Mouse (Mus musculus): ENCODE results near the gene Tgm5. TPM values are rescaled to one million over a fixed set of nuclear protein-coding genes. Genes with fewer than 3 reads are reported as not detected.
"Not testable (repeated sequence)": the region's sequence is repeated elsewhere in the genome, so short reads cannot be mapped to it uniquely, and the experiment has no call there.

Gene Tgm5
- 5.6 and 6.7 TPM in 2 replicates for polyA plus RNA-seq (2015; fragmentation: Nextera tagmentation; extraction: Ambion mirVana)

DNA sequence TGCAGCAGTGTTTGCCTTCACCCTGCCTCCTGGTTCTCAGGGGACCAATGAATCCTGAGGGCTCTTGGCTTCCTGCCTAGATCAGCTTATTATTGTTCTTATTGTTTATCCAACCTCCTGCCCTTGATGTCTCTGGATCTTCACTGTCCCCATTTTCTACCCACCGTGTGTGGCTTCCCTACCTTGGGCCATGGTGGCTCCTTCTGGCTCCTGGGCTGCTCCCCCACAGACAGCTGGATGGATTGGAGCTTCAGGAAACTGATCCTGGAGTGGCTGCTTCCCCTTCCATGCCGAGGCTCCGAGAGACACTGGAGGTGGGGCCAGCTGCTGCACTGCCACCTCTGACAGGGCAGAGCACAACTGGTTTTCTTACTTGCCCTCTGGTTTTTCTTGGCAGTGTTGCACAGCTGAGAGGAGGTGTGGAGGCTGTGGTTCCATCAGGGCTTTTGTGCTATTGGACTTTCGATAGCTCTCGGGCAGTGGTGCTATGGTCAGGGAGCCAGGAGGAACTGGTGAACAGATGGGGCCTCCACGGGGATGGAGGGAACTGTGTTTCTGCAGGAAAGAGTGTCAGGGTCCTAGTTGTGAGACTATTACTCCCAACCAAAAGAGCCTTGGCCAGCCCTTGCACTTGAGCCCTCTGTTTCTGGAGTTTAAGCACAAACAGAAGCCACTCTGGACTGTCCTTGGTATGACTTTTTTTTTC is at the start of gene Tgm5:
Gene Tgm5, minus strand, starts transcription at position 362 of the 706 bp plus-strand sequence.
- H3K27me3 ChIP-seq (ENCODE audit: insufficient read depth, low read length): no peaks in the 10 kb centered on the region
- H3K9ac ChIP-seq (replicated peaks; ENCODE audit: low read length): 0 out of 2 replicates have a peak within 1 kb of the TSS, but pooled peaks have one; percentile 26
- WGBS: 30% methylated on average over 6 of the region's 6 CpGs
- peak within 1 kb of the TSS; percentile 56 for H3K27ac ChIP-seq (ENCODE audit: low read length)
- H3K4me3 ChIP-seq (ENCODE audit: low read length): no peak within 1 kb of the TSS
- ATAC-seq (ENCODE audit: low FRiP score, low TSS enrichment): peak; percentile 54
- no peaks in the 10 kb centered on the region for H3K36me3 ChIP-seq (ENCODE audit: insufficient read depth, low read length)
- H3K4me1 ChIP-seq (ENCODE audit: insufficient read depth, low read length): peaks cover 11% of the 10 kb centered on the region; the same call in 1 of the 2 replicates
- peak within 1 kb of the TSS; percentile 21; the same call in 1 of the 2 replicates for H3K4me2 ChIP-seq (replicated peaks; ENCODE audit: low read depth, low read length)
- H3K9me3 ChIP-seq (ENCODE audit: low read length): no peaks in the 10 kb centered on the region

DNA sequence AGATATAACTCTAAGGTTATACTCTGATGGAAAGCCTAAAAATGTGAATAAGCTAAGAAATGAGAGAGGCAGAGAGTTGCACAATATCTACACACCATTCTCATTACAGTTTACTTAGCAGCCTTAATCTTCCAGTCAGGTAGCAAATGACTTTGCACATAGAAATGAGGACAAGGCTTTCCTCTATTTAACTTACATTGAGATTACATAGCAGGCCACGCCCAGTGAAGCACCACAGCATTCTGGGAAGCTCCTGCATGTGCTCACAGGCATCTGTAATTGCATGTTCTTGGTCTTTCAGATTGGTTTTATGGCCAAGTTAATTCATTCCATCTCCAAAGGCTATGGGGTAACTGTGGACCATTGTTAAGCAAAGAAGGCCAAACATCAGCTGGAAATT is 47.2 kb upstream of the Tgm5 start:
- H3K27me3 ChIP-seq (ENCODE audit: insufficient read depth, low read length): no peaks in the 10 kb centered on the region
- no peaks in the 10 kb centered on the region for H3K9me3 ChIP-seq (ENCODE audit: low read length)
- H3K4me3 ChIP-seq (ENCODE audit: low read length): no peak overlapping the region
- WGBS: 68% methylated on average over 1 of the region's 1 CpGs
- H3K9ac ChIP-seq (replicated peaks; ENCODE audit: low read length): no peak overlapping the region
- no peak overlapping the region for H3K27ac ChIP-seq (ENCODE audit: low read length)
- H3K36me3 ChIP-seq (ENCODE audit: insufficient read depth, low read length): peaks cover 4% of the 10 kb centered on the region; the same call in 1 of the 2 replicates
- no peak overlapping the region for H3K4me2 ChIP-seq (replicated peaks; ENCODE audit: low read depth, low read length)
- no peaks in the 10 kb centered on the region for H3K4me1 ChIP-seq (ENCODE audit: insufficient read depth, low read length)
- no peak for ATAC-seq (ENCODE audit: low FRiP score, low TSS enrichment)

DNA sequence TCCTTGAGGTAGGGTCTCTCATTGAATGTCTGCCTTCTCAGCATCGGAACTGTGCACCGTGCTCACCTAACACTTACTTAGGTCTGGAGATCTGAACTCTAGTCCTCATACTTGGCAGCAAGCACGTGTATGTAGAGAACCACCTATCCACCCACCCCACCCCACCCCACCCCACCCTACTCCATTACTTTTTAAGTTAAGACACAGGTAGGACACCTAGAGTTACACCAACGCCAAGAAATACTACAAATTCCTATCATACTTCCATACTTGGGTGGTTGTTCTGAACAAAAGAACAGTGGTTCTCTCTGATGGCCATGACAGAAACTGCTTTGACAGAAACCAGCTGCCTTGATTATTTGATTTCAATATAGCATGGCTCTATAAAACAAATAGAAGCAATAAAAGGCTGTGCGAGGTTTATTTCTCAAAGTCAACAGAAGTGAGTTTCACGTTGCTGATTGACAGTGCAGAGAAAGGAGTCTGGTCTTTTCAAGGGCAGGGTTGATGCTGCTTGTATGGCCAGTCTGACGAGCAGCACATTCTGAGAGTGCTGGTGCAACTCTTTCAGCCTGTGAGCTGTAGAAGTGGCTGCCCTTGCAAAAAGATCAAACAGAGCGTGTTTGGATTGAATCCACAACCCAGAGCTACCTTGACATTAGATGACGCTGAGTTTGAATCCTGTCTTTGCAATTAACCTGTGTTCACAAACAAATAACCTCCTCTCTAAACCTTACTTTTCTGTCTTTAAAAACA is 43.4 kb upstream of the Tgm5 start:
- H3K4me2 ChIP-seq (replicated peaks; ENCODE audit: low read depth, low read length): no peak overlapping the region
- no peaks in the 10 kb centered on the region for H3K9me3 ChIP-seq (ENCODE audit: low read length)
- no peak overlapping the region for H3K9ac ChIP-seq (replicated peaks; ENCODE audit: low read length)
- no peak overlapping the region for H3K4me3 ChIP-seq (ENCODE audit: low read length)
- 61% methylated on average over 9 of the region's 9 CpGs for WGBS
- H3K27ac ChIP-seq (ENCODE audit: low read length): no peak overlapping the region
- no peaks in the 10 kb centered on the region for H3K4me1 ChIP-seq (ENCODE audit: insufficient read depth, low read length)
- no peaks in the 10 kb centered on the region for H3K36me3 ChIP-seq (ENCODE audit: insufficient read depth, low read length)
- no peak for ATAC-seq (ENCODE audit: low FRiP score, low TSS enrichment)
- H3K27me3 ChIP-seq (ENCODE audit: insufficient read depth, low read length): no peaks in the 10 kb centered on the region

DNA sequence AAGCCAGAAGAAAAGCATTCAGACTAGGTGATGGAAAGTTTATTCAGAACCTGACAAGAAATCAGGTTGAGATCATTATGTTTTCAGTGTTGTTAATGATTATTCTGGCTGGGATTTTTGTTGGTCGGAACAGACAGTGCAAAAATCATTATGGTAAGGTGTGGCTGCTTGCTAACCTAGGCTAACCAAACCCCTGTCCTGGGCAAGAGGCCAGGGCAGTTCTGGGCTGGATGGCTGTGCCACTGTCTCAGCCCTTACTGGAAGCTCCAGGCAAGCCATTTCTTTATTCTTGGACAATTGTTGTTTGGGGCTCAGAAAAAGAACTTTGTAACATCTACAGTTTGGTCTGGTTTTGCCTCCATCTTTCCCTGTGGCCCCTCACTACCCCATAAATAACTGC is 41.9 kb upstream of the Tgm5 start:
- Histone ChIP-seq H3K9me3 (ENCODE audit: low read length) (no peaks in the 10 kb centered on the region), H3K4me3 (ENCODE audit: low read length) (no peak overlapping the region), H3K4me1 (ENCODE audit: insufficient read depth, low read length) (no peaks in the 10 kb centered on the region), H3K4me2 (replicated peaks; ENCODE audit: low read depth, low read length) (no peak overlapping the region), H3K9ac (replicated peaks; ENCODE audit: low read length) (no peak overlapping the region), H3K27me3 (ENCODE audit: insufficient read depth, low read length) (no peaks in the 10 kb centered on the region), H3K27ac (ENCODE audit: low read length) (no peak overlapping the region), H3K36me3 (ENCODE audit: insufficient read depth, low read length) (no peaks in the 10 kb centered on the region)
- no peak for ATAC-seq (ENCODE audit: low FRiP score, low TSS enrichment)
- WGBS: 63% methylated on average over 1 of the region's 1 CpGs

DNA sequence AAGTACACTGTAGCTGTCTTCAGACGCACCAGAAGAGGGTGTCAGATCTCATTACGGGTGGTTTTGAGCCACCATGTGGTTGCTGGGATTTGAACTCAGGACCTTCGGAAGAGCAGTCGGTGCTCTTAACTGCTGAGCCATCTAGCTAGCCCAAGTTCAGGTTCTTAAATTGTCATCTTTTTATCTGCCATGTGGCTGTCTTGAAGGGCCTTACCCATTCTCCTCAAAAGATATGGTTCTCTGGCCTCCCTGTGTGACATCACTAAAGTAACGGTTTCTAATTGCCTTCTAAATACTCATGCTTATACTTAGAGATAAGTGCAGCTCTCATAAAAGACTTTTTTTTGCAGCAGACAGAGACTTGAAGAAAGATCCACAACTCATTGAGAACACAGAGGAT is 40.7 kb upstream of the Tgm5 start:
- not testable (repeated sequence) for H3K4me1 ChIP-seq (ENCODE audit: insufficient read depth, low read length); H3K9ac ChIP-seq (replicated peaks; ENCODE audit: low read length); H3K27ac ChIP-seq (ENCODE audit: low read length); H3K9me3 ChIP-seq (ENCODE audit: low read length); H3K4me2 ChIP-seq (replicated peaks; ENCODE audit: low read depth, low read length); H3K4me3 ChIP-seq (ENCODE audit: low read length); ATAC-seq (ENCODE audit: low FRiP score, low TSS enrichment); H3K36me3 ChIP-seq (ENCODE audit: insufficient read depth, low read length); H3K27me3 ChIP-seq (ENCODE audit: insufficient read depth, low read length)
- 94% methylated on average over 5 of the region's 5 CpGs for WGBS

DNA sequence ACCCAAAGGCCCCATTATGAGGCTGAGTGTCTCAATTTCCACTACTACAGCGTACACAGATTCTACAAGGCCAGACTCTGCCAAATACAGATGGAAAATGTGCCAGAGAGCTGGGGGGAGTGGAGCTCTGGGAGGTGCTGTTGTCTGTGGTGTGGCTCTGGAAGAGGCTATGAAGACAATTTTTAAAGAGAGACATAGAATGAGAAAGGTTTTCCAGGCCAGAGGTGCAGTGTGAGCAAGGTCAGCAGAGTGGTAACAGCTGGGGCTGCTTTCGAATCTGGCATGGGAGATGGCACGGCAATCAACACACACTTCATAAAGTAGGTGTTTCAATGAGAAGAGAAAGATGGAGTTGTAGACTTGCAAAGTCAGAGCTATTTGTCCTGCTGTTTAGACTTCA is 33.6 kb upstream of the Tgm5 start:
- Histone ChIP-seq H3K4me3 (ENCODE audit: low read length) (no peak overlapping the region), H3K36me3 (ENCODE audit: insufficient read depth, low read length) (no peaks in the 10 kb centered on the region), H3K9ac (replicated peaks; ENCODE audit: low read length) (no peak overlapping the region), H3K27me3 (ENCODE audit: insufficient read depth, low read length) (peaks cover 3% of the 10 kb centered on the region; the same call in 1 of the 2 replicates), H3K27ac (ENCODE audit: low read length) (no peak overlapping the region), H3K4me2 (replicated peaks; ENCODE audit: low read depth, low read length) (no peak overlapping the region), H3K4me1 (ENCODE audit: insufficient read depth, low read length) (no peaks in the 10 kb centered on the region), H3K9me3 (ENCODE audit: low read length) (no peaks in the 10 kb centered on the region)
- no peak for ATAC-seq (ENCODE audit: low FRiP score, low TSS enrichment)
- WGBS: 85% methylated on average over 3 of the region's 3 CpGs

DNA sequence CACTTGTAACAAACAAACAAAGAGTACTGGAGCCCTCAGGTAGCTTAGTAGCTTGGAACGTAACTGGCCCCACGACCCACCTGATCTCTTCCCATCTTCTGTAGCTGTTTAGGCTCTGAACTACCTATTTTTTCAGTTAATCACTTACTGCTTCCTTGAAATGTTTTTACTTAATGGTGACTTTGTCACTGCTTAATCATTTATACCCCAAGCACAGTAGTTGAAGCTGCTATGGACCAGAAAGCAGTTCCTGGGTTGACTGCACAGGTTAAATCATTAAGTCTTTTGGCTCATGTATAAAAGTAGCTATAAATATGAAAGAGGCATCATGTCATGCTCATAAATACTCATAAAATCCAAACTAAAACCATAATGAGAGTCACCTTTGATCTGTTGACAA is 29.8 kb upstream of the Tgm5 start:
- no peak overlapping the region for H3K4me3 ChIP-seq (ENCODE audit: low read length)
- no peaks in the 10 kb centered on the region for H3K9me3 ChIP-seq (ENCODE audit: low read length)
- no peak overlapping the region; the same call in 1 of the 2 replicates for H3K27ac ChIP-seq (ENCODE audit: low read length)
- ATAC-seq (ENCODE audit: low FRiP score, low TSS enrichment): peak; percentile 51
- H3K4me1 ChIP-seq (ENCODE audit: insufficient read depth, low read length): no peaks in the 10 kb centered on the region
- no peaks in the 10 kb centered on the region for H3K36me3 ChIP-seq (ENCODE audit: insufficient read depth, low read length)
- H3K27me3 ChIP-seq (ENCODE audit: insufficient read depth, low read length): peaks cover 3% of the 10 kb centered on the region; the same call in 1 of the 2 replicates
- 63% methylated on average over 2 of the region's 2 CpGs for WGBS
- H3K4me2 ChIP-seq (replicated peaks; ENCODE audit: low read depth, low read length): no peak overlapping the region
- H3K9ac ChIP-seq (replicated peaks; ENCODE audit: low read length): no peak overlapping the region

DNA sequence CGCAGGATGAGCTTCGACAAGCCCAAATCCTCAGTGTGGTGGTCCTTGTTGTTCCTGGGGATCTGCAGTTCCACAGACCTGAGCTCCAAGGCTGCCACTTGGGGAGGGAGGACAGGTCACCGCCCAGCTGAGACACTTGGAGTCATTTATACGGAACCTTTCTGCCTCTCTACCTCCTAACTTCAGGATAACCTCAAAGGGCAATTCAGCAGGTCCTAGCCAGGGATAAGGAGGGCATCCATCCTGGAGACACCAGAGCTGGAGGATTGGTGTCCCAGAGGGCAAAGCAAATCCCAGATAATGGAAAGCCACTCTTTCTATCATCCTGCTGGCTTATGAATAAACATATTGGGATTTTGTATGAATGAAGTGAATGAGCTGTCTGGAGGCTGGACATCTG is 24.1 kb upstream of the Tgm5 start, which contains the start of gene Tgm7:
Gene Tgm7, minus strand, starts transcription at position 101 of the 400 bp plus-strand sequence.
- Histone ChIP-seq H3K4me3 (ENCODE audit: low read length) (no peak within 1 kb of the TSS), H3K9ac (replicated peaks; ENCODE audit: low read length) (no peak within 1 kb of the TSS), H3K4me2 (replicated peaks; ENCODE audit: low read depth, low read length) (no peak within 1 kb of the TSS), H3K36me3 (ENCODE audit: insufficient read depth, low read length) (no peaks in the 10 kb centered on the region), H3K27ac (ENCODE audit: low read length) (no peak within 1 kb of the TSS), H3K27me3 (ENCODE audit: insufficient read depth, low read length) (no peaks in the 10 kb centered on the region), H3K4me1 (ENCODE audit: insufficient read depth, low read length) (no peaks in the 10 kb centered on the region), H3K9me3 (ENCODE audit: low read length) (no peaks in the 10 kb centered on the region)
- ATAC-seq (ENCODE audit: low FRiP score, low TSS enrichment): no peak
- 84% methylated on average over 4 of the region's 4 CpGs for WGBS

DNA sequence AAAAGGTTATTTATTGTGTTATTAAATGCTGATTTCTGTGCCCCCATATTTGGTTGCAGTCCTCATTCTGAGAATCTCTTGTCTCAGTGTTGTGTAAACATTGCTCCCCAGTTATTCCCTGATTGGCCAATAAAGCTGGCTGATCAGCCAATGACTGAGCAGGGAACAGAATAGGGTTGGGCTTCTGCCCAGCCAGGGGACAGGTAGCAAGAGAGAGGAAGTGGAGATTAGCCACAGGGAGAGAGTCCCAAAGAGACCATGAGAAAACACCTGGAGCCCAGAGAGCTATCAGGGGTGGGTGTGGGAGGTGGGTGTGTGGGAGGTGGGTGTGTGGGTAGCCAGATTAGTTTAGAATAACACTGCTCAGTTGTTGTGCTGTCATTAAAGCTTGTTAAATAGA is 20.3 kb upstream of the Tgm5 start:
- Histone ChIP-seq H3K36me3 (ENCODE audit: insufficient read depth, low read length) (no peaks in the 10 kb centered on the region), H3K4me2 (replicated peaks; ENCODE audit: low read depth, low read length) (no peak overlapping the region), H3K27ac (ENCODE audit: low read length) (no peak overlapping the region), H3K9me3 (ENCODE audit: low read length) (no peaks in the 10 kb centered on the region), H3K27me3 (ENCODE audit: insufficient read depth, low read length) (no peaks in the 10 kb centered on the region), H3K4me3 (ENCODE audit: low read length) (no peak overlapping the region), H3K4me1 (ENCODE audit: insufficient read depth, low read length) (no peaks in the 10 kb centered on the region), H3K9ac (replicated peaks; ENCODE audit: low read length) (no peak overlapping the region)
- ATAC-seq (ENCODE audit: low FRiP score, low TSS enrichment): 0 out of 2 replicates have a peak, but pooled peaks have one; percentile 23

DNA sequence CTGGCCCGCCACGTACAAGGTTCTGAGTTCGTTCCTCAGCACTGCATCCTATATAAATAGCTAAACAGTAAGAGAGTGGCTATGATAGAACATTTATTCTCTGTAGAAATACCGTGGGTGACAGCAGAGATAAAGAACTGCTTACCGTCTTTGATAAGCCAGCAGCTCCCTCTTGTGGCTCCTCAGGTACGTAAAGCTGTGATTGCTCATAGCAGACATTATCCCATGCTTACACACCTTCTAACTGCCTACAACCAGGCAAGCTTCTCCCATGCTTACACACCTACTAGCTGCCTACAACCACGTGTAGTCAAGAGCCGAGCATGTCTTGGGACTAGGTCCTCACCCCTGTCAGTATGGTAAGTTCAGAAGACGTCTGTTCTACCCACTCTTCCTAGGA is 16.4 kb upstream of the Tgm5 start:
- WGBS: 20% methylated on average over 9 of the region's 9 CpGs
- Histone ChIP-seq H3K9me3 (ENCODE audit: low read length) (no peaks in the 10 kb centered on the region), H3K4me3 (ENCODE audit: low read length) (no peak overlapping the region), H3K27me3 (ENCODE audit: insufficient read depth, low read length) (no peaks in the 10 kb centered on the region), H3K4me2 (replicated peaks; ENCODE audit: low read depth, low read length) (no peak overlapping the region), H3K36me3 (ENCODE audit: insufficient read depth, low read length) (no peaks in the 10 kb centered on the region), H3K9ac (replicated peaks; ENCODE audit: low read length) (no peak overlapping the region), H3K27ac (ENCODE audit: low read length) (no peak overlapping the region), H3K4me1 (ENCODE audit: insufficient read depth, low read length) (no peaks in the 10 kb centered on the region)
- ATAC-seq (ENCODE audit: low FRiP score, low TSS enrichment): peak; percentile 71
